Mouse (Mus musculus) stomach, postnatal 0 days (tissue): ENCODE results near the gene Zfand3.

Source experiments
- CTCF ChIP-seq: IDR thresholded peaks from 2 replicates; pipeline ENCODE4 v1.5.1; 2016; ENCODE audit warnings: antibody characterized with exemption, low read depth, mild to moderate bottlenecking, moderate library complexity
- EP300 ChIP-seq: optimal IDR thresholded peaks from 2 replicates; pipeline ENCODE3; 2016; ENCODE audit warnings: antibody characterized with exemption

DNA sequence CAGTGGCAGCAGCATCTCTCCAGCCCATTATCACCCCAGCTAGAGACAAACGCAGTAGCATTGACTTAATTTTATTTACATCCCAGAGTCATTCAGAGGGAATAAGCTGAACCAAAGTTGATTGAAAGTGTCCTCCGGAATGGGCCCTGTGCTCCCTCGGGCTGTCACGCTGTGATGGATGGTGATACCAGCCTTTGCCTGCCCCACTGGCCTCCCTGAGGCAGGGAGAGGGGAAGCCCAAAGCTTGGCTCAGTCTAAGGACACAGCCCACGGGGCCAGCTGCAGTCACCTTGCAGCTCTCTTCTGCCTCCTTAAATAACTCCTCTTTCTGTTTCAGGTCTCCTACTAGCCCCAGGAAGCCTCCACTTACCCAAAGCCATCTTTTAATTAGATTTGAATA is 16.4 kb upstream of the Zfand3 start:
- TF ChIP-seq EP300, result no peak
- no peak for TF ChIP-seq CTCF
